Mouse (Mus musculus) midbrain, embryonic 14.5 days (tissue): ENCODE measurements around the gene Zbed4. TPM values are rescaled to one million over a fixed set of nuclear protein-coding genes. Genes with fewer than 3 reads are reported as not detected.
"Not testable (repeated sequence)": the region's sequence is repeated elsewhere in the genome, so short reads cannot be mapped to it uniquely, and the experiment has no call there.

Source experiments
- ATAC-seq: fragments of 200-750 bp; cut with Nextera tagmentation; 2 replicates; pipeline ENCODE4 v1.8.0; 2017; ENCODE audit warnings: moderate number of reproducible peaks, moderate library complexity; ENCODE audit not compliant: low FRiP score, low TSS enrichment
- DNase-seq: peaks from one replicate; pipeline ENCODE4 v3.0.0-alpha.2; 2015
- H3K27ac ChIP-seq: fragments of 300-500 bp; sonication (generic); replicated peaks from 2 replicates; pipeline ENCODE4 v1.5.1; 2014; ENCODE audit warnings: mild to moderate bottlenecking, low read depth, low read length, moderate library complexity
- H3K27me3 ChIP-seq: fragments of 300-500 bp; sonication (generic); 2 replicates; pipeline ENCODE4 v1.6.1; 2014; ENCODE audit warnings: low read length, control low read depth, mixed read lengths; ENCODE audit not compliant: control insufficient read depth, insufficient read depth
- H3K36me3 ChIP-seq: fragments of 300-500 bp; sonication (generic); 2 replicates; pipeline ENCODE4 v1.6.1; 2014; ENCODE audit warnings: low read length, control low read depth; ENCODE audit not compliant: control insufficient read depth, insufficient read depth
- H3K4me1 ChIP-seq: fragments of 300-500 bp; sonication (generic); 2 replicates; pipeline ENCODE4 v1.6.1; 2014; ENCODE audit warnings: mild to moderate bottlenecking, antibody characterized with exemption, low read length, control low read depth; ENCODE audit not compliant: control insufficient read depth, insufficient read depth
- H3K4me2 ChIP-seq: fragments of 300-500 bp; sonication (generic); 2 replicates; pipeline ENCODE4 v1.6.1; 2014; ENCODE audit warnings: mild to moderate bottlenecking, low read length, moderate library complexity
- H3K4me3 ChIP-seq: fragments of 300-500 bp; sonication (generic); replicated peaks from 2 replicates; pipeline ENCODE4 v1.5.1; 2014; ENCODE audit warnings: low read depth, low read length
- H3K9ac ChIP-seq: fragments of 300-500 bp; sonication (generic); replicated peaks from 2 replicates; pipeline ENCODE4 v1.6.1; 2014; ENCODE audit warnings: mild to moderate bottlenecking, low read length, moderate library complexity
- H3K9me3 ChIP-seq: fragments of 300-500 bp; sonication (generic); 2 replicates; pipeline ENCODE4 v1.6.1; 2016; ENCODE audit warnings: low read length, control low read depth, mixed read lengths; ENCODE audit not compliant: control insufficient read depth
- WGBS: fragments of 180-500 bp; shearing (Covaris S2); extraction: QIAGEN DNeasy Blood & Tissue Kit; methylation state at CpG from one replicate; pipeline ENCODE4 v1.1.7; 2014; 5-methylcytosine and 5-hydroxymethylcytosine counted together
- polyA plus RNA-seq: library from polyadenylated mRNA; unstranded; fragments of >200 nt; fragmentation: Nextera tagmentation; extraction: Ambion mirVana; gene quantifications from 2 replicates; pipeline ENCODE4 v1.2.1, GENCODE M21; 2014

Zbed4 gene
- polyA plus RNA-seq, 1 experiment from 2014 or later = 25.7 TPM

DNA sequence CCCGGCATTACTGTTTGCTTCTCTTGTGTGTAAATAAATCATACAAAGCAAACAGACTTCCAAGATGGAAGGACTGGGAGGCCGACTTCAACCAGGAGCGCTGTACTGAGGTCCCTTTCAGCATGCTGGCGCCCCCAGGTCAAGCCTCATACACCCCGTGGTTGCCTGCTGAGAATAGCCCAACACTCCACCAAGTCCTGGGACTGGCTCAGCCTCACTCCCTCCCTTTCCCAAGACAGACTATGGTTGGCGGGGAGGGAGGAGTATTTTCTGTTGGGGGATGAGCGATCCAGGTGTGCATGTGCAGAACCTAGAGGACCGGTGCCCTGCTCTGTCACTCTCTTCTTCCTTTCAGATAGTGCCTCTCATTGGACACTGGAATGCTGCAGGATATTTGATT lies 56.7 kb downstream of the Zbed4 start:
- no peak overlapping the region for H3K4me3 ChIP-seq
- peaks cover 57% of the 10 kb centered on the region for H3K36me3 ChIP-seq
- ATAC-seq (no peak), DNase-seq (no peak)
- H3K27ac ChIP-seq = no peak overlapping the region
- no peaks in the 10 kb centered on the region for H3K4me1 ChIP-seq
- no peaks in the 10 kb centered on the region for H3K27me3 ChIP-seq
- no peak overlapping the region for H3K4me2 ChIP-seq
- H3K9me3 ChIP-seq = no peaks in the 10 kb centered on the region
- WGBS = 87% methylated on average over 8 of the region's 8 CpGs
- no peak overlapping the region for H3K9ac ChIP-seq

DNA sequence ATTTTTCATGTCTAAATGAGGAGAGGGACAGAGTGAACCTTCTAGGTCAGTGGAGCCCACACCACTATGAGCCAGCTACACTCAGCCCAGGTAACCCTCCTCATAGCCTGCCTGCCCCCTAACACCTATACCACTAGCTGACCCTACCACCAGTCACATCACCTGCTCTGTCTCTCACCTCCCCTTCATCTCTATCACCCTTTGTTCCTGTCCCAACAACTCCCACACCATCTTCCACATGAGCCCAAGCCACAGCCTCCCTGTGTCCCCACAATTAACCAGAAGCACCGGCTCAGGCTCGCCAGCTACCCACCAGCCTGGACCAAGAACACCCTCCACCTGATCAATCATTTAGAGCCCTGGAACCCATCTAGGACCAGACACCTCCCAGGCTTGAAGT lies 58.9 kb downstream of the Zbed4 start:
- H3K4me3 ChIP-seq = no peak overlapping the region
- peaks cover 57% of the 10 kb centered on the region for H3K36me3 ChIP-seq
- no peaks in the 10 kb centered on the region for H3K9me3 ChIP-seq
- no peaks in the 10 kb centered on the region for H3K4me1 ChIP-seq
- H3K4me2 ChIP-seq = no peak overlapping the region
- no peaks in the 10 kb centered on the region for H3K27me3 ChIP-seq
- DNase-seq (no peak), ATAC-seq (no peak)
- no peak overlapping the region for H3K27ac ChIP-seq
- no peak overlapping the region for H3K9ac ChIP-seq
- 97% methylated on average over 2 of the region's 2 CpGs for WGBS

DNA sequence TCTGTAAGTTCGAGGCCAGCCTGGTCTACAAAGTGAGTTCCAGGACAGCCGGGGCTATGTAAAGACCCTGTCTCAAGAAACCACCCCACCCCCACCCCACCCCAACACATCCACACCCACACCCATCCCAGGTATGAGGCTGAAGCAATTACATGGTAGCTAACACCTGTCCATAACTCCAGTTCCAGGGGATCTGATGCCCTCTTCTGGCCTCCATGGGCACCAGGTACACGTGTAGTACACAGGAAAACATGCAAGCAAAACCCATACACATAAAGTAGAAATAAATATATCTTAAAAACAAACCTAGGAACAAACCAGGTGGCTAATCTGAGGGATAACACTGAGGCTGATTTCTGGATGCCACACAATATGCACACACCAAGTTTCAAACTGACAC lies 61.8 kb downstream of the Zbed4 start:
- Histone ChIP-seq H3K4me3 (no peak overlapping the region), H3K9me3 (no peaks in the 10 kb centered on the region), H3K27me3 (no peaks in the 10 kb centered on the region), H3K4me2 (no peak overlapping the region), H3K9ac (no peak overlapping the region), H3K27ac (no peak overlapping the region), H3K36me3 (peaks cover 49% of the 10 kb centered on the region), H3K4me1 (peaks cover under 1% of the 10 kb centered on the region)
- 98% methylated on average over 3 of the region's 3 CpGs for WGBS
- DNase-seq = no peak
- no peak for ATAC-seq

DNA sequence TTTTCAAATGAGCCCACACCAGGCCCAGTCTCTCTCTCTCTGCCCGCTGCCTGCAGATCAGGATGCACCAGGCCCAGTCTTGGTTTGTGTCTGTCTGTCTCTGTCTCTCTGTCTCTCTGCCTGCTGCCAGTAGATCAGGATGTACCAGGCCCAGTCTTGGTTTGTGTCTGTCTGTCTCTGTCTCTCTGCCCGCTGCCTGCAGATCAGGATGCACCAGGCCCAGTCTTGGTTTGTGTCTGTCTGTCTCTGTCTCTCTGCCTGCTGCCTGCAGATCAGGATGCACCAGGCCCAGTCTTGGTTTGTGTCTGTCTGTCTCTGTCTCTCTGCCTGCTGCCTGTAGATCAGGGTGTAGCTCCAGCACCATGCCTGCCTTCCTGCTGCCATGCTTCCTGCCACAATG lies 62.4 kb downstream of the Zbed4 start:
- not testable (repeated sequence) for H3K4me1 ChIP-seq, H3K9ac ChIP-seq, H3K4me3 ChIP-seq, H3K27ac ChIP-seq, H3K9me3 ChIP-seq, H3K4me2 ChIP-seq, H3K27me3 ChIP-seq, DNase-seq, ATAC-seq
- WGBS = 100% methylated on average over 2 of the region's 2 CpGs
- H3K36me3 ChIP-seq = peaks cover 49% of the 10 kb centered on the region

DNA sequence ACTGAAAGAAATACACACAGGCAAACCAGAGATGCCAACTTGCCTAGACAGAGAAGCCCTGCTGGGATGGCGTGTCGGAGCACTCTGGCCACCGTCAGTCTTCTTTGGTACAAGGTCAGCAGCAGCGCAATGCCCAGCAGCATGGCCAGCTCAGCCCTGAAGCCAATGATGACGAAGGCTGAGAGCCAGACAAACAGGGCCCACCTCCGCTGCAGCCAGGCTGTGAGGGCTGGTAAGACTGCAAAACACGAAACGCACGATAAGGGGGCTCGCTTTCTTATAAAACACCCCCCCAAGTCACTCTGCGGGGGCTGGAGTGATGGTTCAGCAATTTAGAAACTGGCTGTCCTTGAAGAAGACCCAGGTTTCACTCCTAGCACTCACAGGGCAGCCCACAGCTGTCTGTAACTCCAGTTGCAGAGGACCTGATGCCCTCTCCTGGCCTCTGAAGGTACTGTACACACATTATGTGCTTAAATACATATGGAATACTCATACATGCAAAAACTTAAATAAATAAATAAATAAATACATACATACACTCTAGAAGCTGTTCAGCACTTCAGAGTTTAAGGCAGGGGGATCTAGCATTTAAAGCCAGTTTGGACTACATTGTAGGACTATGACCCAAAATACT lies 63.1 kb downstream of the Zbed4 start:
- H3K27me3 ChIP-seq = no peaks in the 10 kb centered on the region
- DNase-seq (peak; percentile 11), ATAC-seq (no peak)
- WGBS = 97% methylated on average over 11 of the region's 11 CpGs
- no peak overlapping the region for H3K9ac ChIP-seq
- peaks cover 4% of the 10 kb centered on the region for H3K4me1 ChIP-seq
- peaks cover 45% of the 10 kb centered on the region for H3K36me3 ChIP-seq
- H3K4me2 ChIP-seq = no peak overlapping the region
- H3K9me3 ChIP-seq = no peaks in the 10 kb centered on the region
- H3K27ac ChIP-seq = no peak overlapping the region
- H3K4me3 ChIP-seq = no peak overlapping the region

DNA sequence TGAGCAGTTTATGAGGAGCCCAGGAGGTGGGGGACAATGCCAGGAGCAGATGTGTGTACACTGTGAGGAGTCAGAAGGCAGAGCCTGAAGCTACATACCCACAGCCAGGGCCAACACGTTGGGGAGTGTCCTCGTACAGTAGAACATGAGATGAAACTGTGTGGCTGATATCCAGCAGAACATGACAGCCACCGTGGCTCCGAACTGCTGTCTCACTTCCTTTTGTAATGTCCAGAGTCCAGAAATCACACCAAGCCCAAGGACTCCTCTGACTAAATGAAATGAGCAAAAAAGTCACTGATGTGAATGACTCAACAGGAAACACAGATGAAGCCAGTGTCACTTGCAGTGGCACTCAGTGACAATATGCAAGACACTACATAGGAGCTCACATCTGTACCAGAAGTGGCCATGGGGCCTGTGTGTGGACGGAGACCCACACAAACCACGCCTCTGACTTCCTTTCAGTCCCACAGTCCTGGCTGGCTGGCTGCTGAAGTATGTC lies 63.8 kb downstream of the Zbed4 start:
- H3K27ac ChIP-seq = no peak overlapping the region
- ATAC-seq (no peak), DNase-seq (no peak)
- H3K4me1 ChIP-seq = peaks cover 7% of the 10 kb centered on the region
- WGBS = 91% methylated on average over 6 of the region's 6 CpGs
- no peak overlapping the region for H3K9ac ChIP-seq
- H3K4me3 ChIP-seq = no peak overlapping the region
- no peaks in the 10 kb centered on the region for H3K9me3 ChIP-seq
- no peak overlapping the region for H3K4me2 ChIP-seq
- H3K36me3 ChIP-seq = peaks cover 43% of the 10 kb centered on the region
- H3K27me3 ChIP-seq = no peaks in the 10 kb centered on the region

DNA sequence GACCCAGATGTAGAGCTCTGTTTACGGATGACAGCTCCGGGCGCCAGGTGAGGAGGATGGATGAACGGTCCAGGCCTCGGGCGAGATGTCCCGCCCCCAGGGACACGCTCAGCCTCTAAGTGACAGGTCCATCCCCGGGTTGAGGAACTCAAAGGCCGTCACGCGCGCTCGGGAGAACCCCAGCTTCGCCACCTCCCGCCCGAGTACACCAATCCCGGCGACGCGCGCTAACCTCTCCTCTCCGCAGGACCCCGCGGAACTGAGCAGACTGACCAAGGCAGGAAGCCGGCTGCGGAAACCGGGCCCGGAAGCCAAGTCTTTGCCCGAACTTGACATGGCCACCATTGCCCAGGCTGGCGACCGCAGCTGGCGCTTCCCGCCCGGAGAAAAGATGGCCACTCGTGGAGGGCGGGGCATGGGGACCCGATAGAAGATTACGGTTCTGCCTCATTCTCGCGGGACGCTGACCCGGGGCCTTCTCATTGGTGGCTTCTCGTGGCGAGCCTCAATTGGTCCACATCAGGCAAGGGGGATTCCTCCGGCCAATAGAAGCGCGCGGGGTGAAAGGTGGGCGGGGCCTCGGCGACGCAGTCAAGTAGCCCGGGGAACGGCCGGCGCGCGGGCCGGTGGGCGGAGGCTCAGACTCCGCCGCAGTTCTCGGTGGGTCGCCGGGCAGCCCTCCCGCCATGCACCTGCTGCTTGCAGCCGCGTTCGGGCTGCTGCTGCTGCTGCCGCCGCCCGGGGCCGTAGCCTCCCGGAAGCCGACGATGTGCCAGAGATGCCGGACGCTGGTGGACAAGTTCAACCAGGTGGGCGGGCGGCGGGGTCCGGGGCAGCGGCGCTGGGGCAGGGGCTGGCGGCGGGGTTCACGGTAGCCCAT lies 67.8 kb downstream of the Zbed4 start, which contains the start of the genes Alg12 and Creld2:
Gene Alg12 (minus strand): TSS at position 293 of the 880 bp plus-strand sequence.
Gene Creld2 (plus strand): TSS at position 621 of the 880 bp plus-strand sequence.
- Histone ChIP-seq H3K4me1 (peaks cover 17% of the 10 kb centered on the region), H3K27ac (peak within 1 kb of the TSS; percentile 84), H3K27me3 (no peaks in the 10 kb centered on the region), H3K9me3 (no peaks in the 10 kb centered on the region), H3K9ac (peak within 1 kb of the TSS; percentile 78), H3K4me3 (peak within 1 kb of the TSS; percentile 96), H3K36me3 (peaks cover 42% of the 10 kb centered on the region), H3K4me2 (peak within 1 kb of the TSS; percentile 86)
- WGBS = under 1% methylated on average over 88 of the region's 88 CpGs
- ATAC-seq (peak; percentile 98), DNase-seq (peak; percentile 100)

DNA sequence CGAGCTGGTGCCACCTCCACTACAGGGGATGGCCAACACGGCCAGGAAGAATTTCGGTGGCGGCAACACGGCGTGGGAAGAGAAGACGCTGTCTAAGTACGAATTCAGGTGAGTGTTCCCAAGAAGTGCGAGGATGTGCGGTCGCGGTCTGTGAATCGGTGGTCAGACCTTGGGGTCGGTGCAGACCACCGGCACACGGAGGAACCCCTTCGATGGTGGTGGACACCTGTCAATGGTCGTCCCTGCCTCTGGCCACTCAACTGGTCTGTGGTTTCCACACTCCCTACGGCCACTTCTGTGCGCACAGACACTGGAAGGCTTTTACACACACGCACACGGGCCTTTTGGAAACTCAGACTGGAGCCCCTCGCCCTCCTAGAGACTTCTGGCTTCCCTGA lies 68.4 kb downstream of the Zbed4 start:
- ATAC-seq (no peak), DNase-seq (no peak)
- Histone ChIP-seq H3K9me3 (no peaks in the 10 kb centered on the region), H3K4me3 (peak overlapping the region; percentile 96), H3K27ac (peak overlapping the region; percentile 60), H3K27me3 (no peaks in the 10 kb centered on the region), H3K4me2 (peak overlapping the region; percentile 86), H3K9ac (peak overlapping the region; percentile 78), H3K36me3 (peaks cover 44% of the 10 kb centered on the region), H3K4me1 (peaks cover 17% of the 10 kb centered on the region)
- WGBS = under 1% methylated on average over 23 of the region's 23 CpGs
